Mouse (Mus musculus) neural tube, embryonic 11.5 days (tissue): ENCODE measurements around the gene Traf3. TPM values are rescaled to one million over a fixed set of nuclear protein-coding genes. Genes with fewer than 3 reads are reported as not detected.

Source experiments
- ATAC-seq: fragments of 200-750 bp; cut with Nextera tagmentation; 2 replicates; pipeline ENCODE4 v1.8.0; 2017; ENCODE audit warnings: moderate number of reproducible peaks, mild to moderate bottlenecking, moderate TSS enrichment, moderate library complexity; ENCODE audit not compliant: insufficient read depth, low FRiP score, low TSS enrichment
- DNase-seq: peaks from one replicate; pipeline ENCODE4 v3.0.0-alpha.2; 2015; ENCODE audit warnings: low spot score
- H3K27ac ChIP-seq: fragments of 300-500 bp; sonication (generic); 2 replicates; pipeline ENCODE4 v1.5.1; 2014; ENCODE audit warnings: low read depth, mild to moderate bottlenecking, low read length
- H3K27me3 ChIP-seq: fragments of 300-500 bp; sonication (generic); 2 replicates; pipeline ENCODE4 v1.6.1; 2014; ENCODE audit warnings: mild to moderate bottlenecking, low read length, mixed read lengths; ENCODE audit not compliant: control insufficient read depth, insufficient read depth
- H3K36me3 ChIP-seq: fragments of 300-500 bp; sonication (generic); 2 replicates; pipeline ENCODE4 v1.6.1; 2014; ENCODE audit warnings: mild to moderate bottlenecking, low read length, moderate library complexity, mixed read lengths; ENCODE audit not compliant: control insufficient read depth, insufficient read depth
- H3K4me1 ChIP-seq: fragments of 300-500 bp; sonication (generic); 2 replicates; pipeline ENCODE4 v1.6.1; 2014; ENCODE audit warnings: low read length, mixed read lengths; ENCODE audit not compliant: control insufficient read depth, insufficient read depth
- H3K4me2 ChIP-seq: fragments of 300-500 bp; sonication (generic); 2 replicates; pipeline ENCODE4 v1.6.1; 2014; ENCODE audit warnings: low read depth, mild to moderate bottlenecking, moderate library complexity
- H3K4me3 ChIP-seq: fragments of 300-500 bp; sonication (generic); 2 replicates; pipeline ENCODE4 v1.5.1; 2014; ENCODE audit warnings: low read depth, low read length
- H3K9ac ChIP-seq: fragments of 300-500 bp; sonication (generic); 2 replicates; pipeline ENCODE4 v1.6.1; 2014; ENCODE audit warnings: mild to moderate bottlenecking, low read length
- H3K9me3 ChIP-seq: fragments of 300-500 bp; sonication (generic); 2 replicates; pipeline ENCODE4 v1.6.1; 2016; ENCODE audit warnings: low read length; ENCODE audit not compliant: control insufficient read depth
- WGBS: fragments of 180-500 bp; shearing (Covaris S2); extraction: QIAGEN DNeasy Blood & Tissue Kit; methylation state at CpG from one replicate; pipeline ENCODE4 v1.1.7; 2014; 5-methylcytosine and 5-hydroxymethylcytosine counted together
- polyA plus RNA-seq: library from polyadenylated mRNA; unstranded; fragments of >200 nt; fragmentation: Nextera tagmentation; extraction: Ambion mirVana; gene quantifications from 2 replicates; pipeline ENCODE4 v1.2.1, GENCODE M21; 2014

Traf3 gene
- polyA plus RNA-seq, 1 experiment from 2014 or later: 16.2 TPM

DNA sequence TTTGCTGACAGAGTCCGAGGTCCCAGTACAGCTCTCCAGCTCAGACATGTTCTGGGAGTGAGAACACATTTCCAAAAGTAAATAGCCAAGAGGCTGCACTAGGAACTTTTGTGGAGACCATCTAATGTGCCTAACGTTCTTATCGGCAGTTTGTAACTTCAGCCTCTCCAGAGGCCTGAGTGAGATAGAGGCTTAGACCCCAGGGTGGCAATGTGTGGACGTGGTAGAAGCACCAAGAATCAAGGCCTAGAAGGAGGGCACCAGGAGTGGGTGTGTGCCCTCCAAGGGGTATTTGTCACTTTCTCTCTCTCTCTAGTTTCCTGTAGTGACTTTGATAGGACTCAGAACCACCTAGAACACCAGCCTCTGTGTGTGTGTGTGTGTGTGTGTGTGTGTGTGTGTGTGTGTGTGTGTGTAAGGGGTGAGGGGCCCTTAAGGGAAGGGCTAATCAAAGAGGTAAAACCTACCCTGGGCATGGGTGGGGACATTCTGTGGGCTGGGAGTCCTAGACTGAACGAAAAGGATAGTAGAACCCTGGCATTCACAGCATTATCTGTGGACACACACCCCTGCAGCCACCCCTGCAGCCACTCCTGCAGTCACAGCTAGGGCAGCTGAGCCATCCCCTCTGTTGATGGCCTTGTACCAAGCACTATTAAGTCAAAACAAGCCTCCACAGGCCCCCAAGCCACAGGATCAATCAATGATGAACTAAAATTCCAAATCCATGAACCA, 14.6 kb upstream of the Traf3 start:
- no peak overlapping the region for H3K4me2 ChIP-seq
- no peak overlapping the region for H3K9ac ChIP-seq
- 86% methylated on average over 5 of the region's 5 CpGs for WGBS

DNA sequence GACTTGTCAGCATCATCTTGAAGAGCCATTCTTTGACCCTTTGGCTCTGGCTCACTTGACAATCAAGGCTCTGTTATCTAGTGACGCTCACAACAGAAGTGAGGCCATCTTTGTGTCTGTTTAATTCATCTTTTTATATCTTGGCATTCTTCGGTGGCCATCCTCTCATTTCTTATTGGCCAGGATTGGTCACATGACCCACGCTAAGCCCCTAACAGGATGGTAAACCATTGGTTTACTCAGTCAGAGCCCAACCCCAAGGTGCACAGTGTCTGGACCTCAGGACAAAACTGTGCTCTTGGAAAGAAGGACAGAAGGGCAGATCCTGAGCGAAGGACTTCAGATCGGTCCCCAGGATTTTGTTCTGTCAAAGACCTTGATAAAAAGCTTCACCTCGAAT, 13.6 kb upstream of the Traf3 start:
- ATAC-seq (no peak), DNase-seq (no peak)
- Histone ChIP-seq H3K27ac (no peak overlapping the region), H3K36me3 (no peaks in the 10 kb centered on the region), H3K4me3 (no peak overlapping the region), H3K4me2 (no peak overlapping the region), H3K27me3 (no peaks in the 10 kb centered on the region), H3K4me1 (no peaks in the 10 kb centered on the region), H3K9me3 (no peaks in the 10 kb centered on the region), H3K9ac (no peak overlapping the region)
- WGBS: 86% methylated on average over 6 of the region's 6 CpGs

More for the DNA sequence above, 14.6 kb upstream of the Traf3 start:
- DNase-seq (no peak), ATAC-seq (no peak)
- Histone ChIP-seq H3K36me3 (no peaks in the 10 kb centered on the region), H3K27ac (no peak overlapping the region), H3K9me3 (no peaks in the 10 kb centered on the region), H3K27me3 (no peaks in the 10 kb centered on the region), H3K4me3 (no peak overlapping the region), H3K4me1 (no peaks in the 10 kb centered on the region)

DNA sequence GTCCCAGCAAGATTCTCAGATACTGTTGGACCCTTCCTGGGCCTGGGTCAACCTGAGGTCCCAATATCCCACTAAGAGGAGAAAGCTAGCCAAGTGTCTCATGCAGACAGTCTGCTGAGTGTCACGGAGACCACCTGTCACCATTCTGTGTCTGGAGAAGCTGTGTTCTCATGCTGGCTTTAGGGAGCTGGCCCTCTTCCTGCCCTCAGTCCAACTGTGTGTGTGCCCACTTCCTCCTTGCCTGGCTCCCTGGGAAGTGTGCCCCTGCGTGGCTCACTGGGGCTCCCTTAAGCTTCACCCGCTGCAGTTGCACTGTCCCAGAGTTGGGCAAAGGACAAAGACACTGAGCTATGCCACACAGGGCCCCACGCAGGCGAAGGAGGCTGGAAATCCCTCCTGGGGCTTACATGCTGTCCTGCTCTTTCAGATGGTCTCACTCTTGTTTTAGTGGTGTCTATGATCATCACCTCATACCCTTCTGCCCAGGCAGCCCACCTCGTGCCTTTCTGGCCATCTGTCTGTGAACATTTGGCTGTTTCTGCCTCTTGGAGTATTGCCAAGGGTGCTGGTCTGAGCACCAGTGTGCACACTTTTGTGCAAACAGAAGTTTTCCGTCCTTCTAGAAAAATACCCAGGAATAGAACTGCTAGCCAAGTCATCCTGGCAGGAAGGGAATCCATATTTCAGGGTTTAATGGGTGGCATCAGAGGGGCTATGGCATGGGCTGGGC, 13.0 kb upstream of the Traf3 start:
- Histone ChIP-seq H3K4me2 (no peak overlapping the region), H3K36me3 (no peaks in the 10 kb centered on the region), H3K4me3 (no peak overlapping the region), H3K9me3 (no peaks in the 10 kb centered on the region), H3K27me3 (no peaks in the 10 kb centered on the region), H3K27ac (no peak overlapping the region), H3K4me1 (no peaks in the 10 kb centered on the region), H3K9ac (no peak overlapping the region)
- DNase-seq (no peak), ATAC-seq (no peak)
- 70% methylated on average over 7 of the region's 7 CpGs for WGBS

DNA sequence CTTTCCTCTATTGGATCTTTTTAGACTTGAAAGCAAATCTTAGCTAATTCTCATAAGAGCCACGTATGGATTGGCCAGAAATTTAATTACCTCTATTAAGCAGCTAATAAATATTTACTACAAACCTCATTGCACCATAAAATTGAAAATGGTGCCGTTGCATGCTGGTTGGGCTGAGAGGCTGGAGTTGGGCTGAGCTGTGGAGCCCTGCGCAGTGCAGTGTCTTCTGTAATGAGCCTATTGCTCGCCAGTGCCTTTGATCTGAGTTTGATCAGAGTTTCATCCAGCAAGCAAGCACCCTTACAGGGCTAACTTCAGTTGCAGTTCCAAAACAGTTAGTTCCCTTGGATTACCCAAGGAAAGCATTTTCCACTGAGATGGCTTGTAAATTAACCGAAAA, 12.2 kb upstream of the Traf3 start:
- ATAC-seq (no peak), DNase-seq (no peak)
- WGBS: 51% methylated on average over 5 of the region's 5 CpGs
- no peaks in the 10 kb centered on the region for H3K27me3 ChIP-seq
- no peak overlapping the region for H3K4me3 ChIP-seq
- no peak overlapping the region for H3K9ac ChIP-seq
- no peaks in the 10 kb centered on the region for H3K4me1 ChIP-seq
- H3K9me3 ChIP-seq: no peaks in the 10 kb centered on the region
- H3K36me3 ChIP-seq: no peaks in the 10 kb centered on the region
- H3K27ac ChIP-seq: no peak overlapping the region
- no peak overlapping the region for H3K4me2 ChIP-seq

DNA sequence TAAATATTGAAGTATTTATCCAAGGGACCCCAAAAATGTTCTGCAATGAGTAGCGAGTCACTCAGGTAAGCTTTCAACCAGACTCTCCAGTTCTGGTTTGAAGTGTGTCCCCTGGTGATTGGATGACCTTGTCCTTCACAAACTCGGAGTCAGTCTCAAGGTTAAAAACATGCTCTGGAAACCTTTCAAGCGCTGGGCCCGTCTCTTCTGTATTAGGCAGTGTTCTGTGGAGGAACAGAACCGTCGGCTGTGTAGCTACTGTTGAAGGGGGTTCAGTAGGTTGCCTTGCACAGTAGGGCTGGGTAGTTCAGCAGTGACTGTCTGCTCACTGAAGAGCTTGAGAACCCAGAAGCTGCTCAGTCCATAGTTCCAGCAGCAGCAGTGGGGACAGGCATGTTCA, 11.5 kb upstream of the Traf3 start:
- no peak overlapping the region for H3K4me3 ChIP-seq
- no peak overlapping the region for H3K4me2 ChIP-seq
- no peaks in the 10 kb centered on the region for H3K27me3 ChIP-seq
- H3K27ac ChIP-seq: no peak overlapping the region
- no peaks in the 10 kb centered on the region for H3K9me3 ChIP-seq
- no peaks in the 10 kb centered on the region for H3K4me1 ChIP-seq
- H3K36me3 ChIP-seq: no peaks in the 10 kb centered on the region
- no peak overlapping the region for H3K9ac ChIP-seq
- DNase-seq: no peak
- ATAC-seq: no peak
- WGBS: 88% methylated on average over 6 of the region's 6 CpGs

DNA sequence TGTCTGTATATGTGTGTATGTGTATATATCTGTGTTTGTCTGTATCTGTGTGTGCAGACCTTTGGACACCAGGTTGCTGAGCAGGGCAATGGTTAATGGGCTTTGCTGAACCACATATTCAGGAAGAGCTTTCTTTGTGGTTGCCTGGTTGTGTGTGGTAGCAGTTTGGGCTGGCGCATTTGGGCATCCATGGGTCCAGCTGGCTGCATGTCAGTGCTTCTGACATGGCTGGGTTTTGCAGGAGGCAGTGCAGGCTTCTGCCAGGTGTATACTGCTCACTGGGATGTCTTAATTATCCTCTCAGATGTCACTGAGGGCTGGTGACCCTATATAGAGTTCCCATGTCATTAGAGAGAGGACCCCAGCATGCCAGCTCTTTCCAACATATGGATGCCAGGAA, 10.4 kb upstream of the Traf3 start:
- DNase-seq: no peak
- WGBS: 100% methylated on average over 1 of the region's 1 CpGs
- no peak overlapping the region for H3K27ac ChIP-seq

DNA sequence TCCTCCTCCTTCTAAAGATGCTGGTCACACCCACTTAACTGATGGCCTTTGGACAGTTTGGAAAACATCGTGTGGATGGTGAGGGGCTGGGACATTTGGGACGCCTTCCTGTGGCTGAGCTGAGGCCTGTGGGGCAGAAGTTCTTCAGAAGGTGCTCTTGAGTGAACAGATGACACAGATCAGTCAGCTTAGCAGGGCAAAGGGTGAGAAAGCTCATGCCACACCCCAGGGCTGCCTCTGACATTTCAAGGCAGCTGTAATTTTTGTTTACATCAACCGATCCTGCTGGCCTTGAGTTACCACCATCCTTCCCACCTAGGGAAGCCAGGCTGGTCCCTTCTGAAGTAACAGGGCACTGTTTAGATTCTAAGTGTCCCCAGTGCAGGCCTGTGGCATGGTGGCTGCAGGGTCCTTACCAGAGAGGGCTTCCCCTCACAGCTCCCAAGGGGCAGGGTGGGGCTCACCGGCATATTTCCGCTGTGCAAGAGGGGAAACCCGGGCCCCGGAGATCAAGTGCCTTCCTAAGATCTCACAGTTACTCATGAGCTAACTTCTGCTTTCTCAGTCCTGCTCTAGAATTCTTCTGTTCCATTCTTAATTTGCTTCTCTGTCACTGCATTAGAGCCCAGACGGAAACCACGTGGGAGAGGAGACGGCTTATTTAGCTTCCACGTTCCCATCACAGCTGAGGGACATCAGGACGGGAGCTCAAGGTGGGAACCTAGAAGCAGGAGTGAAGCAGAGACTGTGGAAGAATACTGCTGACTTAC, 6.3 kb upstream of the Traf3 start:
- Histone ChIP-seq H3K4me2 (no peak overlapping the region), H3K27ac (0 out of 2 replicates have a peak overlapping the region, but pooled peaks have one; percentile 20), H3K27me3 (no peaks in the 10 kb centered on the region), H3K9ac (no peak overlapping the region), H3K36me3 (no peaks in the 10 kb centered on the region), H3K4me3 (no peak overlapping the region), H3K4me1 (peaks cover 10% of the 10 kb centered on the region), H3K9me3 (no peaks in the 10 kb centered on the region)
- no peak for ATAC-seq
- 72% methylated on average over 12 of the region's 12 CpGs for WGBS
- no peak for DNase-seq

More for the DNA sequence above, 10.4 kb upstream of the Traf3 start:
- H3K36me3 ChIP-seq: no peaks in the 10 kb centered on the region
- H3K4me3 ChIP-seq: no peak overlapping the region
- H3K9me3 ChIP-seq: no peaks in the 10 kb centered on the region
- H3K27me3 ChIP-seq: no peaks in the 10 kb centered on the region
- H3K4me1 ChIP-seq: no peaks in the 10 kb centered on the region
- no peak overlapping the region for H3K4me2 ChIP-seq
- no peak overlapping the region for H3K9ac ChIP-seq
- no peak for ATAC-seq

DNA sequence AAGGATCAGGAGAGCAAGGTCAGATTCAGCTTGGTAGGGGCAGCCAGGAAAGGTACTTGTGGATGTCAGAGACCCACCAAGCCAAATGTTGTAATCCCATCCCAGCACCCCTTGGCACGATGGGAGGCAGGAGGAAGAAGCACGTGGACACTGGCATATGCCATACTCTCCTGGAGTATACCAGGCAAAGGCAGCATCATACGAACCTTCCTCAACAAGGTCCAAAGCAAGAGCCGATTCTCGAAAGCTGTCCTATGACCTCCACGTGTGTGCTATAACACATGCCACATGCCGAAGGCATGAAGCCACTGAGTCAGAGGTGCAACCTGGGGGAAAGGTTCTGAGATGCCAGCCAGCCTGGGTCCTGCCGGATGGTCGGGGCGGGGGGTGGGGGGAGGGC, 5.3 kb upstream of the Traf3 start:
- 93% methylated on average over 10 of the region's 10 CpGs for WGBS

More for the DNA sequence above, 5.3 kb upstream of the Traf3 start:
- no peak overlapping the region for H3K27ac ChIP-seq
- no peak overlapping the region for H3K4me3 ChIP-seq
- H3K36me3 ChIP-seq: no peaks in the 10 kb centered on the region
- no peaks in the 10 kb centered on the region for H3K9me3 ChIP-seq
- no peak for DNase-seq
- no peaks in the 10 kb centered on the region for H3K27me3 ChIP-seq
- H3K4me2 ChIP-seq: no peak overlapping the region
- H3K4me1 ChIP-seq: peaks cover 13% of the 10 kb centered on the region
- no peak for ATAC-seq
- no peak overlapping the region for H3K9ac ChIP-seq
